Mouse (Mus musculus): ENCODE data around the gene Galnt11. TPM values are rescaled to one million over a fixed set of nuclear protein-coding genes. Genes with fewer than 3 reads are reported as not detected.
"Not testable (repeated sequence)": the region's sequence is repeated elsewhere in the genome, so short reads cannot be mapped to it uniquely, and the experiment has no call there.

The Galnt11 gene
- 1 to 10 TPM; 4.4 to 8.1 (median 6.0) TPM for polyA plus RNA-seq (2017; shearing (Covaris generic))

GRCm38 (mm10) chr5:25221604-25222003, at the start of gene Galnt11:
Gene Galnt11 (plus strand): TSS chr5:25221904.
- ATAC-seq = no peak

- ATAC-seq = not testable (repeated sequence)
Observed at GRCm38 (mm10) chr5:25177937-25178336, 43.8 kb upstream of the Galnt11 start.

GRCm38 (mm10) chr5:25178543-25178942, 43.2 kb upstream of the Galnt11 start:
- ATAC-seq = not testable (repeated sequence)

GRCm38 (mm10) chr5:25179284-25179683, 42.4 kb upstream of the Galnt11 start:
- ATAC-seq = no peak

- no peak for ATAC-seq
Observed at GRCm38 (mm10) chr5:25179936-25180488, 41.7 kb upstream of the Galnt11 start.

- ATAC-seq = no peak
Observed at GRCm38 (mm10) chr5:25181004-25181531, 40.6 kb upstream of the Galnt11 start, which contains the start of gene Galntl5. Gene Galntl5 (plus strand): TSS chr5:25181460.

GRCm38 (mm10) chr5:25183595-25183994, 38.1 kb upstream of the Galnt11 start:
- ATAC-seq = no peak

GRCm38 (mm10) chr5:25184594-25184993, 37.1 kb upstream of the Galnt11 start:
- no peak for ATAC-seq

- ATAC-seq = no peak
Observed at GRCm38 (mm10) chr5:25187727-25188126, 34.0 kb upstream of the Galnt11 start.

- no peak for ATAC-seq
Observed at GRCm38 (mm10) chr5:25188802-25189201, 32.9 kb upstream of the Galnt11 start.

GRCm38 (mm10) chr5:25190521-25190920, 31.2 kb upstream of the Galnt11 start:
- ATAC-seq = no peak

GRCm38 (mm10) chr5:25211872-25212271, 9.8 kb upstream of the Galnt11 start:
- ATAC-seq = no peak

- ATAC-seq = not testable (repeated sequence)
Observed at GRCm38 (mm10) chr5:25213216-25213615, 8.5 kb upstream of the Galnt11 start.

GRCm38 (mm10) chr5:25215006-25215405, 6.7 kb upstream of the Galnt11 start:
- no peak for ATAC-seq

- ATAC-seq = peak; percentile 93
Observed at GRCm38 (mm10) chr5:25222752-25223702, 1.3 kb downstream of the Galnt11 start, which contains the start of gene E130116L18Rik. Gene E130116L18Rik (minus strand): TSS chr5:25223153.

- not testable (repeated sequence) for ATAC-seq
Observed at GRCm38 (mm10) chr5:25224377-25224776, 2.7 kb downstream of the Galnt11 start.

- no peak for ATAC-seq
Observed at GRCm38 (mm10) chr5:25243101-25243500, 21.4 kb downstream of the Galnt11 start.

GRCm38 (mm10) chr5:25245806-25246472, 24.2 kb downstream of the Galnt11 start:
- ATAC-seq = no peak

- no peak for ATAC-seq
Observed at GRCm38 (mm10) chr5:25246473-25246865, 24.8 kb downstream of the Galnt11 start.

GRCm38 (mm10) chr5:25247036-25247435, 25.3 kb downstream of the Galnt11 start:
- ATAC-seq = no peak

GRCm38 (mm10) chr5:25252423-25252822, 30.7 kb downstream of the Galnt11 start:
- ATAC-seq = no peak

GRCm38 (mm10) chr5:25252825-25253544, 31.3 kb downstream of the Galnt11 start:
- ATAC-seq = no peak

Data from inflammation-experienced regulatory T-cells, adult 6 months (primary cell).